Mouse (Mus musculus) testis, postnatal 14 days (tissue): Measurements from ENCODE around the gene Gm48552.
A peak's percentile ranks its signal among the peaks of the same experiment; 100 is the strongest.

Experiments
- DNase-seq: peaks from one replicate; pipeline ENCODE4 v3.0.0; 2021; ENCODE audit warnings: low spot score

The Gm48552 gene

GRCm38 (mm10) chr10:81406504-81407440 lies 18.0 kb downstream of the Gm48552 start:
- no peak for DNase-seq

- peak; percentile 71 for DNase-seq
Measured at GRCm38 (mm10) chr10:81407539-81408423, 19.0 kb downstream of the Gm48552 start.

- no peak for DNase-seq
Measured at GRCm38 (mm10) chr10:81408424-81408729, 19.6 kb downstream of the Gm48552 start.

GRCm38 (mm10) chr10:81408871-81409291 lies 20.1 kb downstream of the Gm48552 start:
- no peak for DNase-seq

GRCm38 (mm10) chr10:81409330-81409729 lies 20.5 kb downstream of the Gm48552 start:
- no peak for DNase-seq

GRCm38 (mm10) chr10:81410350-81410749 lies 21.5 kb downstream of the Gm48552 start:
- DNase-seq = no peak

- no peak for DNase-seq
Measured at GRCm38 (mm10) chr10:81410981-81411380, 22.2 kb downstream of the Gm48552 start.

- DNase-seq = no peak
Measured at GRCm38 (mm10) chr10:81411471-81412400, 22.9 kb downstream of the Gm48552 start.

- DNase-seq = no peak
Measured at GRCm38 (mm10) chr10:81412586-81413309, 23.9 kb downstream of the Gm48552 start.

GRCm38 (mm10) chr10:81413310-81414261 lies 24.8 kb downstream of the Gm48552 start:
- DNase-seq = peak; percentile 75

GRCm38 (mm10) chr10:81414682-81415081 lies 25.9 kb downstream of the Gm48552 start:
- DNase-seq = no peak

GRCm38 (mm10) chr10:81415146-81415545 lies 26.3 kb downstream of the Gm48552 start:
- no peak for DNase-seq

- no peak for DNase-seq
Measured at GRCm38 (mm10) chr10:81415549-81416310, 26.9 kb downstream of the Gm48552 start.

- peak; percentile 79 for DNase-seq
Measured at GRCm38 (mm10) chr10:81416581-81417226, 27.9 kb downstream of the Gm48552 start.

- DNase-seq = no peak
Measured at GRCm38 (mm10) chr10:81417227-81418215, 28.7 kb downstream of the Gm48552 start.

GRCm38 (mm10) chr10:81418216-81419070 lies 29.6 kb downstream of the Gm48552 start:
- no peak for DNase-seq
